In the genomic region with DNA sequence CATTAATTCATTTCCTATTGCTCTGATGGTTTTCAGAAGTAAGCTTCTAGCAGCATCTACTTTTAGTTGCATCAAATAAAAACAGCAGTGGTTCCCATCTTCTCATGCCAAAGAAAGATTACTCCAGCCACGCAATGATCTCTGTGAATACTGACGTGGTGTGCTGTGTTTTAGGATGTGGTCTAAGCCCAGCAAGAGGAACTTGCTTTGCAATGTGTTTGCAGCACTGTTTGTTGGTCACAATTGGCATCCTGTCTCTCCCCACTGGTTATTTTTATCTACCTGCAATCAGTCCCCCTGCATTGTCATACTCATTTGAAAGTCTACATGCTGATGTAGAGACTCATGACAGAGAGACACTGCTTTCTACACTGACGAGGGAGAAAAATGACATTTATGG, we compare ENCODE assay signal across 33 mouse cellular contexts. TPM values are rescaled to one million over a fixed set of nuclear protein-coding genes. Genes with fewer than 3 reads are reported as not detected.
DNase-seq lines count a peak whose midpoint lies in the region; ATAC-seq lines count a peak whose summit lies in the region.
"Had no signal": no experiment of that assay in that cellular context is flagged by ENCODE, and none has a peak within 500 bp of the region (broad histone marks: within the 10 kb centered on the region; RNA-seq: fewer than 3 reads in every experiment).

No protein-coding gene starts in this region.

- 81% methylated on average over 3 of the region's 3 CpGs for WGBS in forebrain, embryonic 16.5 days

- H3K4me1 ChIP-seq in forebrain, embryonic 16.5 days (replicated peaks; ENCODE audit: control insufficient read depth, insufficient read depth, low read length): no peaks in the 10 kb centered on the region
- H3K4me1 ChIP-seq: embryonic facial prominence, embryonic 12.5 days; forebrain, embryonic 12.5 days; heart, embryonic 12.5 days; hindbrain, embryonic 12.5 days; midbrain, embryonic 15.5 days had no signal

- H3K4me3 ChIP-seq in forebrain, embryonic 16.5 days (replicated peaks; ENCODE audit: low read length): no peak overlapping the region
- H3K4me3 ChIP-seq: embryonic facial prominence, embryonic 12.5 days; forebrain, embryonic 12.5 days; heart, embryonic 12.5 days; hindbrain, embryonic 12.5 days; limb, embryonic 12.5 days; midbrain, embryonic 15.5 days; myocyte had no signal

- no peaks in the 10 kb centered on the region for H3K9me3 ChIP-seq in forebrain, embryonic 16.5 days (ENCODE audit: control insufficient read depth, low read length)
- H3K9me3 ChIP-seq: embryonic facial prominence, embryonic 12.5 days; forebrain, embryonic 12.5 days; G1E; heart, embryonic 12.5 days; hindbrain, embryonic 12.5 days; limb, embryonic 12.5 days; midbrain, embryonic 15.5 days had no signal

- no peak overlapping the region for H3K27ac ChIP-seq in forebrain, embryonic 16.5 days (ENCODE audit: low read length)
- H3K27ac ChIP-seq: embryonic facial prominence, embryonic 12.5 days; forebrain, embryonic 12.5 days; hindbrain, embryonic 12.5 days; limb, embryonic 12.5 days; midbrain, embryonic 15.5 days; stomach, postnatal 0 days had no signal

- H3K4me2 ChIP-seq in forebrain, embryonic 16.5 days (ENCODE audit: low read length): no peak overlapping the region
- H3K4me2 ChIP-seq: embryonic facial prominence, embryonic 12.5 days; forebrain, embryonic 12.5 days; heart, embryonic 12.5 days; hindbrain, embryonic 12.5 days; limb, embryonic 12.5 days; liver, embryonic 11.5 days; midbrain, embryonic 15.5 days had no signal

- DNase-seq in A20 (ENCODE audit: low read depth, low spot score): peak; percentile 22
- peak; percentile 47 for DNase-seq in CD4-positive, CD25-positive, alpha-beta regulatory T cell, adult 2 months (ENCODE audit: low read depth, low spot score)
- DNase-seq in ovary, postnatal 14 days (ENCODE audit: low spot score): no peak
- no peak for DNase-seq in frontal cortex, postnatal 25 days (ENCODE audit: low spot score in 2 of 2)
- no peak for DNase-seq in frontal cortex, postnatal 14 days (ENCODE audit: low spot score in 2 of 2)
- DNase-seq: adrenal gland, postnatal 10 days; cerebellum, adult 9-11 months; heart, adult 11 months; heart, postnatal 14 days; kidney, adult 8-10 months; kidney, postnatal 10 days; lung, adult 2 months; lung, postnatal 14 days; right cerebral cortex, postnatal 14 days; thymus, adult 2 months had no signal

- H3K27me3 ChIP-seq in forebrain, embryonic 16.5 days (replicated peaks; ENCODE audit: control insufficient read depth, insufficient read depth, low read length): no peaks in the 10 kb centered on the region
- H3K27me3 ChIP-seq: CH12.LX; embryonic facial prominence, embryonic 12.5 days; forebrain, embryonic 12.5 days; heart, embryonic 12.5 days; hindbrain, embryonic 12.5 days; limb, embryonic 12.5 days; midbrain, embryonic 15.5 days; Patski had no signal

- no peaks in the 10 kb centered on the region for H3K36me3 ChIP-seq in forebrain, embryonic 16.5 days (ENCODE audit: control insufficient read depth, insufficient read depth)
- H3K36me3 ChIP-seq: embryonic facial prominence, embryonic 12.5 days; forebrain, embryonic 12.5 days; G1E; heart, embryonic 12.5 days; hindbrain, embryonic 12.5 days; limb, embryonic 12.5 days; midbrain, embryonic 15.5 days had no signal

- no peak overlapping the region for H3K9ac ChIP-seq in forebrain, embryonic 16.5 days (replicated peaks; ENCODE audit: low read depth, low read length)
- H3K9ac ChIP-seq: embryonic facial prominence, embryonic 12.5 days; forebrain, embryonic 12.5 days; heart, embryonic 12.5 days; hindbrain, embryonic 12.5 days; limb, embryonic 12.5 days; midbrain, embryonic 15.5 days had no signal

- ATAC-seq in granulocyte monocyte progenitor cell, adult 5-6 weeks (replicated peaks; ENCODE audit: poor library complexity, severe bottlenecking): peak; percentile 80
- ATAC-seq in megakaryocyte progenitor cell, adult 5-6 weeks (replicated peaks; ENCODE audit: poor library complexity): peak; percentile 87
- no peak for ATAC-seq in forebrain, embryonic 16.5 days
- ATAC-seq: midbrain, embryonic 15.5 days; Patski had no signal

RNA-seq across cellular contexts. Expression of a gene that starts 14.4 kb away (rescaled TPM):
- not detected in 2 replicates for total RNA-seq in granulocyte monocyte progenitor cell, adult 5-6 weeks (2014; fragmentation: Nextera tagmentation)
- total RNA-seq in granulocyte monocyte progenitor cell, adult 5-6 weeks (2017): 0.31 TPM in 1 of 2 replicates, not detected in the other
- total RNA-seq in megakaryocyte progenitor cell, adult 5-6 weeks (2015): not detected in 2 replicates
- total RNA-seq in megakaryocyte progenitor cell, adult 5-6 weeks (2017): 0.14 and 0.54 TPM in 2 replicates
- not detected in 2 replicates for polyA plus RNA-seq in forebrain, embryonic 16.5 days (2015; fragmentation: Nextera tagmentation; extraction: Ambion mirVana)
- total RNA-seq: CH12.LX; gastrocnemius, adult 8-10 months had no signal
- polyA plus RNA-seq: embryonic facial prominence, embryonic 12.5 days; G1E; heart, embryonic 12.5 days; hindbrain, embryonic 12.5 days; limb, embryonic 12.5 days; liver, embryonic 11.5 days; midbrain, embryonic 15.5 days; myocyte; Patski; stomach, postnatal 0 days had no signal

RNA-seq across cellular contexts. Expression of a gene that starts 30.4 kb away (rescaled TPM):
- total RNA-seq in granulocyte monocyte progenitor cell, adult 5-6 weeks (2014; fragmentation: Nextera tagmentation): not detected in 2 replicates
- not detected in 2 replicates for total RNA-seq in granulocyte monocyte progenitor cell, adult 5-6 weeks (2017)
- total RNA-seq in megakaryocyte progenitor cell, adult 5-6 weeks (2015): not detected in 2 replicates
- total RNA-seq in megakaryocyte progenitor cell, adult 5-6 weeks (2017): not detected in 2 replicates
- not detected in 2 replicates for polyA plus RNA-seq in forebrain, embryonic 16.5 days (2015; fragmentation: Nextera tagmentation; extraction: Ambion mirVana)
- total RNA-seq: adrenal gland, postnatal 10 days; CH12.LX; G1E; gastrocnemius, adult 8-10 months; heart, postnatal 14 days; layer of hippocampus, adult 18-20 months; layer of hippocampus, postnatal 25 days had no signal
- polyA plus RNA-seq: embryonic facial prominence, embryonic 12.5 days; forebrain, embryonic 12.5 days; G1E; heart, embryonic 12.5 days; hindbrain, embryonic 12.5 days; limb, embryonic 12.5 days; liver, embryonic 11.5 days; lung, adult 2 months; midbrain, embryonic 15.5 days; myocyte; Patski; stomach, postnatal 0 days had no signal

RNA-seq across cellular contexts. Expression of a gene that starts 56.1 kb away (rescaled TPM):
- total RNA-seq in granulocyte monocyte progenitor cell, adult 5-6 weeks (2014; fragmentation: Nextera tagmentation): not detected in 2 replicates
- not detected in 2 replicates for total RNA-seq in granulocyte monocyte progenitor cell, adult 5-6 weeks (2017)
- total RNA-seq in megakaryocyte progenitor cell, adult 5-6 weeks (2015): not detected in 2 replicates
- not detected in 2 replicates for total RNA-seq in megakaryocyte progenitor cell, adult 5-6 weeks (2017)
- not detected in 2 replicates for polyA plus RNA-seq in forebrain, embryonic 16.5 days (2015; fragmentation: Nextera tagmentation; extraction: Ambion mirVana)
- total RNA-seq: CH12.LX; G1E; layer of hippocampus, adult 18-20 months; layer of hippocampus, postnatal 25 days had no signal
- polyA plus RNA-seq: embryonic facial prominence, embryonic 12.5 days; forebrain, embryonic 12.5 days; G1E; heart, embryonic 12.5 days; hindbrain, embryonic 12.5 days; limb, embryonic 12.5 days; liver, embryonic 11.5 days; midbrain, embryonic 15.5 days; myocyte; Patski; stomach, postnatal 0 days had no signal

Comparison
In these comparisons a context has a peak if more than half of its experiments do, and no peak if none do; other contexts are left out.
1. DNase-seq: peak in A20 (single experiment) and CD4-positive, CD25-positive, alpha-beta regulatory T cell, adult 2 months (single experiment); none in ovary, postnatal 14 days (single experiment), frontal cortex, postnatal 25 days (0 of 2) and frontal cortex, postnatal 14 days (0 of 2).